In genomic region chr5:125063015-125063414, GRCm38 (mm10) we compare ENCODE assay signal across 10 mouse cellular contexts. TPM values are rescaled to one million over a fixed set of nuclear protein-coding genes. Genes with fewer than 3 reads are reported as not detected.
DNase-seq lines count a peak whose midpoint lies in the region; ATAC-seq lines count a peak whose summit lies in the region.
"Had no signal": no experiment of that assay in that cellular context is flagged by ENCODE, and none has a peak within 500 bp of the region (broad histone marks: within the 10 kb centered on the region; RNA-seq: fewer than 3 reads in every experiment).

No protein-coding gene starts in this region.

- 11% methylated on average over 17 of the region's 17 CpGs for WGBS in neural tube, embryonic 13.5 days

- H3K9me3 ChIP-seq in neural tube, embryonic 13.5 days = no peaks in the 10 kb centered on the region

- H3K36me3 ChIP-seq in neural tube, embryonic 13.5 days = peaks cover 44% of the 10 kb centered on the region

- peak overlapping the region; percentile 88 for H3K27ac ChIP-seq in neural tube, embryonic 13.5 days (replicated peaks)
- H3K27ac ChIP-seq: kidney, postnatal 0 days had no signal

- no peaks in the 10 kb centered on the region for H3K27me3 ChIP-seq in neural tube, embryonic 13.5 days

- H3K9ac ChIP-seq in neural tube, embryonic 13.5 days = peak overlapping the region; percentile 52
- H3K9ac ChIP-seq: liver, postnatal 0 days had no signal

- peak; percentile 28 for ATAC-seq in neural tube, embryonic 13.5 days (ENCODE audit: low read depth)
- ATAC-seq: liver, postnatal 0 days had no signal

- peak overlapping the region; percentile 22 for H3K4me2 ChIP-seq in neural tube, embryonic 13.5 days

- H3K4me1 ChIP-seq in neural tube, embryonic 13.5 days (replicated peaks) = peaks cover 77% of the 10 kb centered on the region

- peak; percentile 56 to 69 for DNase-seq in cerebellum, postnatal 25 days
- DNase-seq in cerebellum, adult 11-12 months = no peak
- peak; percentile 41 to 51 for DNase-seq in cerebellum, postnatal 36 days
- DNase-seq in layer of hippocampus, adult 9-11 months = peak; percentile 77
- DNase-seq in c-Kit-positive CD71-positive TER-119-positive erythroid progenitor cells, embryonic 14.5 days (ENCODE audit: low spot score) = no peak
- no peak for DNase-seq in urinary bladder, adult 2 months (ENCODE audit: low spot score)
- no peak for DNase-seq in urinary bladder, postnatal 25 days (ENCODE audit: low spot score)
- DNase-seq: liver, postnatal 0 days had no signal

- no peak overlapping the region for H3K4me3 ChIP-seq in neural tube, embryonic 13.5 days

RNA-seq across cellular contexts. Expression of gene Rflna, which starts 60.0 kb away (rescaled TPM):
- polyA plus RNA-seq in neural tube, embryonic 13.5 days (2015; fragmentation: Nextera tagmentation; extraction: Ambion mirVana) = 7.0 and 8.5 TPM in 2 replicates
- 1.4 and 1.8 TPM in 2 replicates for polyA plus RNA-seq in urinary bladder, adult 2 months (2012; rRNA removed)

Comparison
In these comparisons a context has a peak if more than half of its experiments do, and no peak if none do; other contexts are left out.
1. DNase-seq: peak in cerebellum, postnatal 25 days (2 of 2), cerebellum, postnatal 36 days (2 of 2) and layer of hippocampus, adult 9-11 months (single experiment); none in cerebellum, adult 11-12 months (single experiment), c-Kit-positive CD71-positive TER-119-positive erythroid progenitor cells, embryonic 14.5 days (single experiment), urinary bladder, adult 2 months (single experiment) and urinary bladder, postnatal 25 days (single experiment).